Mouse (Mus musculus): Measurements from ENCODE around the gene Fadd.

GRCm38 (mm10) chr7:144566921-144567682 is 15.2 kb downstream of the Fadd start:
- TF ChIP-seq TAL1 (IDR thresholded peaks at IDR 0.05; ENCODE audit: low read length) (no peak), GATA1 (IDR thresholded peaks at IDR 0.05; ENCODE audit: low read length) (no peak)

Data from erythroblast, embryonic 14.5 days (primary cell).